Mouse (Mus musculus) small intestine, adult 2 months (tissue): Measurements from ENCODE around the gene Spata45.

Experiments
- CTCF ChIP-seq: fragments of 200-500 bp; IDR thresholded peaks from 2 replicates; pipeline ENCODE4 v1.5.1; 2012; ENCODE audit warnings: low read depth, mild to moderate bottlenecking, control low read depth, inconsistent platforms, low read length, moderate library complexity, mixed read lengths; ENCODE audit not compliant: insufficient replicate concordance, insufficient read length; ENCODE audit errors: extremely low read depth
- POLR2A ChIP-seq: fragments of 200-500 bp; IDR thresholded peaks from 2 replicates; pipeline ENCODE4 v1.6.1; 2012; ENCODE audit warnings: low read depth, mild to moderate bottlenecking, control low read depth, inconsistent platforms, low read length, moderate library complexity

- TF ChIP-seq POLR2A = no peak
- no peak for TF ChIP-seq CTCF
These were observed 21.0 kb downstream of the Spata45 start for GRCm38 (mm10) chr1:191057461-191057860.
